Mouse (Mus musculus) urinary bladder, postnatal 36 days (tissue): Measurements from ENCODE around the gene Dffb.

Experiments used
- DNase-seq, 2 experiments: peaks; one replicate each; pipeline ENCODE4 v3.0.0; 2022; ENCODE audit warnings: low spot score in 2 of 2, mixed read lengths in 1 of 2

Gene Dffb

DNA sequence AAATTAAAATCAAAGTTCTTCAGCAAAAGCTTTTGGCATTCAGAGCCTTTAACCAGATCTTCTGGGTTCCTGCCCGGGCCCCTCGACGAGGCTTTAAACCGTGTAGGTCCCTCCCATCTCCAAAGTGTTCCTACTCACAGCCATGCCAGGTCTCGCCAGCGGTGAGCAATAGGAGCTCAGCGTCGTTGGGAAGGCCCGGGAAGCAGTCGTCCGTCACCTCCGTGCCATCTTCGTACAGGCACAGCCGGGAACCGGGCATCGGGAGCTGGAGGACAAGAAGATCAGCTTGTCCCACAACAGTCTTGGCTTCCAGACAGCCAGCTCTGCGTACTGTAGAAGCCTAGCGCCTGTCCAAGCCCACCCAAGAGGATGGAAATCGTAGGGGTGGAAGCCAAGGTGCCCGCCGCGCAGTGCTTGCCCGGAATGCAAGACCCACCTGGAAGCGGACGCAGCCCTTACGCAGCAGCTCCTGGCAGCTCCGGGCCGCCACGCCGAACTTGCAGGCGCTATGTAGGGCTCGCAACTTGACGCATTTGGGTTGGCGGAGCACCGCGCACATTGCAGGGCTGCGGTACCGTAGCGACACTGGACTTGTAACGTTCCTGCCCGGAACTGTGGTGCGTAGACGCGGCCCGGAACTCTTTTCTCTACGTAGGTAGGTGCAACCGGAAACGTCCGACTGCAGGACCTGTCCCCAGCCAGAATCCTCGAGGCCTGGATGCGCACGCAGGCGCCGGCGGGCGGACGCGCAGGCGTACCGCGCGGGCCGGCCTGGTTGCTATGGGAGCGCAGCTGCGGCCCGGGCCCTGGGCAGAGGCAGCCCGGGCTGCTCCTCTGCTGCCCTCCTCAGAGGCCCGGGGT, at the start of gene Dffb, which contains the start of gene Cep104:
Gene Dffb (minus strand): TSS at position 696 of the 861 bp plus-strand sequence.
Gene Cep104 (plus strand): TSS at position 764 of the 861 bp plus-strand sequence.
- peak; percentile 87 to 92 for DNase-seq

DNA sequence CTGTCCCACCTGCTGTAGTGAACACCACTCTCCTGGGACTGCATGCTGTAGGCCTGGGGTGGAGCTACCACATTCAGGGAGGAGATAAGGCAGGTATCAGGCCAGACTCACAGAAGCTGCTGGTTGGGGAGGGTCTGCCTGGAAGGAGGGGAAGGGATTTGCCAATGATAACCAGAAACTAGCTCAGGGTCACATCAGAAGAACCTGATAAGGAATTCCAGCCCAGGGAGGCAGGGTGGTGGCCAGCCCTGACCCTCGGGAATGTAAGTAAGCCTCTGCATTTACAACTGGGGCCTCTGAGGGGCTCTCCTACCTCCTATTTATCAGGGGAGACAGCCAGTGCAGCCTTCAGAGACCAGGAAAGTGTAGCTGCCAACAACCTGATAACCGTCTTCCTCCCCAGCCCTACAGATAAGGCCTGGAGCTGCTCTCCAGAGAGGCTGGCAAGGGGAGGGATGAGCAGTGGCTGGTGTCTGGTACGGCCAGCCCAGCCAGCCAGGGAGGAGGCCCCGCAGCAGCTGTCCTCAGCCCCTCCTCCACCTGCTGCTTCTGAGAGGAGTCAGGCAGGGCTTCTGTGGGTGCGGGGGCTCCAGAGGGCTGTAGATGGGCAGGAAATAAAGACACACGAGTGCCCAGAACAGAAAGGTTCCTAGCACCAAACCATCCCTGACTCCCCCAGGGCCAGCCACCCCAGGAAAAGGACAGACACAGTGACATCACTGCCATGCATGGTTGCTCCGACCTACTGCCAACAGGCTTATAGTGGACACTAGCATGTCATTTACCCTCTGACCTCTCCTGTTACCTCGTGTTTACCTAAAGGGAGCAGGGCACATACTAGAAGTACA, 49.1 kb upstream of the Dffb start:
- no peak for DNase-seq

- DNase-seq: no peak
Measured at GRCm38 (mm10) chr4:154022844-154023243, 47.9 kb upstream of the Dffb start.

DNA sequence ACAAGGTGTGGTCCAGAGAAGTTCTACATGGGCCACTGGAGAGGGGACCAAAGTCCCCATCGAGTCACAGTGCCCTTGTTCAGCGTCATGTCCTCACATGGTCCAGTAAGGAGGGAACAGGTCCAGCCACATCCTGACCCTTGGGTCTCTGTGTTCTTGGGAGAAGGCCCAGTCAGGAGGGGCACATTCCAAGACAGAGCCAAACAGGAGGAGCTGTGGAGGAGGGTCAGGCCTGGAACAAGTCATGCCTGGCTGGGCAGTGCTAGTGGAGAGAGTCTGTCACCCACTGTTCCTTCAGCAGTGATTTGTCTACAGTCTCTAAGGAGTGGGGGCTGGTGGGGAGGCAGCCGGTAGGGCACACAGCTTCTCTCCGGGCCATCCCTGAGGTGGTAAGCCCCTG, 47.5 kb upstream of the Dffb start:
- peak in 1 of 2 experiments; percentile 56 for DNase-seq

DNA sequence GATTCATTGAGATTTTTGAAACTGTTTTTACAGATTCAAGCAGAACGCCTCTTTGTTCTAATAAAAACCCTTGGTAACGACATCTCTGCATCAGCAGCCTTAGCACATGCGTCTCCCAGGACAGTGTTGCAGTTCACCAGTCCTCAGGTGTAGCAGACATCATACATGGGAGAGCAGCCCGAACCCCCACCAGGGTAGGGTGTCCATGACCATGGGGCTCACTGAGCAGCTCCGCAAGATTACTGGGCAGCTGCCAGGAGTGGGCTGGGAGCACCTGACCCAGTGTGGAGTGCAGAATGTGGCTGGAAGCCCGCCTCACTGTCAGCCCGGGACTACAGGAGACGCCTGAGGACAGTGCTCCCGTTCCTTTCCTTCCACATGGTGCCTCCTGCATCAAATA, 46.5 kb upstream of the Dffb start:
- DNase-seq: no peak

GRCm38 (mm10) chr4:154019571-154019970, 44.6 kb upstream of the Dffb start:
- DNase-seq: no peak

DNA sequence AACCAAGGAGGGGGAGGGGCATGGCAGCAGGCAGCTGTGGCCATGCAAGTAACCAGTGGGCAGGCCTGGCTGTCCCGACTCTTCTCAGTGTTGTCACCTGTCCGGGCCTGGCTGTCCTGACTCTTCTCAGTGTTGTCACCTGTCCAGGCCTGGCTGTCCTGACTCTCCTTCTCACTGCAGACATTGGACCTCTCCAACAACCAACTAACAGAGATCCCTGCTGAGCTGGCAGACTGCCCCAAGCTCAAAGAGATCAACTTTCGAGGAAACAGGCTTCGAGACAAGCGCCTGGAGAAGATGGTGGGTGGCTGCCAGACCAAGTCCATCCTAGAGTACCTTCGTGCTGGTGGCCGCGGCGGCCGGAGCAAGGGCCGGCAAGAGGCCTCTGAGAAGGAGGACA, 40.5 kb upstream of the Dffb start:
- no peak for DNase-seq

- no peak for DNase-seq
Measured at GRCm38 (mm10) chr4:154012132-154012882, 37.4 kb upstream of the Dffb start.

GRCm38 (mm10) chr4:154011646-154012089, 36.7 kb upstream of the Dffb start, which contains the start of gene Lrrc47:
TSS of gene Lrrc47 (plus strand) at chr4:154011731.
- DNase-seq: peak; percentile 67 to 82

DNA sequence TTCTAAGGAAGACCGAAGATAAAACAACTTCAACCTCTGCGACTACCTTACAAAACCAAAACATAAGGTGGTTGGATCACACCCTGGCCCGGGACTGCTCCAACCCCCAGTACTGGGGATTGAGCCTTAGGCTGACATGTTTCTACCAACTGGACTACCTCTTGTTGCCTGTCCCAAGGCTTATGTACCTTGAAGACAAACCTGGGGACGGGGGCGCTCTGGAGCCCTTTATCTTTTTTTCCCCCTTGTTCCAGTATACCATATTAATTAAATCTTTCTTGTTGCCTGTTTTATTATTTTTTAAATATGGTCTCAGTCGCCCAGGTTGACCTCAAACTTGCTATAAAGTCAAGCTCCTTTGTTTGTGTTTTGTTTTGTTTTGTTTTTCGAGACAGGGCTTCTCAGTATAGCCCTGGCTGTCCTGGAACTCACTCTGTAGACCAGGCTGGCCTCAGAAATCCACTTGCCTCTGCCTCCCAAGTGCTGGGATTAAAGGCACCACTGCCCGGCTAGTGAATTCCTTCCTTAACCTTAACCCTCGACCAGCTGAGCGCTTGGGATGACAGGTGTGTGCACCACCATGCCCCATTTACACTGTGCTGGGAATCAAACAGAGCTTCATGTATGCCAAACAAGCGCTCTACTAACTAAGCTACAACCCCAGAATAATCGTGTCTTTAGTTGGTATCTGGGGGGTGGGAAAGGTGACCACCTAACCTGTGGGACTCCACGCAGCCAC, 36.1 kb upstream of the Dffb start:
- no peak for DNase-seq

- no peak for DNase-seq
Measured at GRCm38 (mm10) chr4:154007759-154008158, 32.8 kb upstream of the Dffb start.

- DNase-seq: no peak
Measured at GRCm38 (mm10) chr4:154006264-154006663, 31.3 kb upstream of the Dffb start.

DNA sequence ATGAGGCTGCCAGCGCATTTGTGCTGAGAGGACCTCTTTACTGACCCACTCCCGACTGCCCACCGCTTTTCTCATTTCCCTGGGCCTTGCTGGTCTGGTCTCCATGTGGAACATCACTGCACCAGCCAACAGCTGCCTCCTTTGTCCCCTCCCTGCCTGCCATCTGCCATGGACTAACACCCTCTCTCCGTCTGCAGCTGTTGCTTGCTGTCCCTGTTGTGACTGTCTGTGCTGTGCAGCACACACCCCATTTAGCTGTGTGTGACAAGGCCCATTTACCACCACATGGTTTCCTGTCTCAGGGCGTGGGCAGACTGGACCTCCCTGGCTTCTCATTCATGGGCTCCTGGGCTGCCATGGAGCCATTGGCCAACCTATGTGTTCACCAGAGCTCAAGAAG, 30.6 kb upstream of the Dffb start:
- no peak for DNase-seq

DNA sequence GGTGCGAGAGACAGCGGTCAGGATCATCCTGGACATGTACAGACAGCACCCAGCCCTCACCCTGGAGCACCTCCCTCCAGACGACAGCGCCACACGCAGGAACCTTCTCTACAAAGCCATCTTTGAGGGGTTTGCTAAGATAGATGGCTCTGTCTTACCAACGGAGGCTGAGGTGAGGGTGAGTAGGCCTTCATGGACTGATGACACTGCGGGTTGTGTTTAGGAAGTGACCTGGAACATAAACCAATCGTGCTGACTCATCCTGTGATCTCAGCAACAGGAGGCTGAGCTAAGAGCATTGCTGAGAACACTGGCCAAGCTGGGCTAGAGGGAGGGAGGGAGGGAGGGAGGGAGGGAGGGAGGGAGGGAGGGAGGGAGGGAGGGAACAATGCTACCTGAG, 18.6 kb upstream of the Dffb start:
- no peak for DNase-seq

DNA sequence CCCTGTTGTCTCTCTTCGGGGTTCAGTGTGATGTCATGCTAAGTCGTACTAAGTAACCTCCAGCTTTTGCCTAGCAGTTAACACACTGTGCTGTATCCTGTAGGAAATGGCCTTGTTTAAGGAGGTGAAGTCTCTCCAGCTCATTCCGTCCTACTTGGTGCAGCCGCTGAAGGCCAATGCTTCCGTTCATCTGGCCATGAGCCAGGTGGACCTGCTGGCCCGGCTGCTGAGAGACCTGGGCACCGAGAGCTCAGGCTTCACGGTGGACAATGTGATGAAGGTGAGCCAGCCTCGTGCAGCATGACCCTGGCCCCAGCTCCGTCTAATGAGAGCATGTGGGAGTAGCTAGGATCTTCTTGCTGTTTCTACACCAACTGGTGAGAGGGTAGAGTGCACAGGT, 17.8 kb upstream of the Dffb start:
- no peak for DNase-seq

DNA sequence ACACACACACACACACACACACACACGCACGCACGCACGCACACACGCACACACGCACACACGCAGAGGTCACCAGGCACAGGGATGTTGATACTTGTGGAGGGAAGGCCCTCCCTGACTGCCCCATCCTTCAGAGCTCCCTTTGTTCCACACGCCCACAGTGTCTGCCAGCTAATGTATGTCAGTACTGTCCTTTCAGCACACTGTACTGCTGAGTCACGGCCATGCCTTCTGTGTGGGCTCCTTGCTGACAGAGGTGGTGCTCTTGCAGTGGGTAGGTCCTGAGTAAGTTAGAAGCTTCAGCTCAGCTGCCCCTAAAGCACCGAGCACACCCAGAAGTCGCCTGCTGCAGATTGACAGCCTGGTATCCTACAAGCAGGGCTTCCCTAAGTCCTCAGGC, 5.5 kb upstream of the Dffb start:
- no peak for DNase-seq

DNA sequence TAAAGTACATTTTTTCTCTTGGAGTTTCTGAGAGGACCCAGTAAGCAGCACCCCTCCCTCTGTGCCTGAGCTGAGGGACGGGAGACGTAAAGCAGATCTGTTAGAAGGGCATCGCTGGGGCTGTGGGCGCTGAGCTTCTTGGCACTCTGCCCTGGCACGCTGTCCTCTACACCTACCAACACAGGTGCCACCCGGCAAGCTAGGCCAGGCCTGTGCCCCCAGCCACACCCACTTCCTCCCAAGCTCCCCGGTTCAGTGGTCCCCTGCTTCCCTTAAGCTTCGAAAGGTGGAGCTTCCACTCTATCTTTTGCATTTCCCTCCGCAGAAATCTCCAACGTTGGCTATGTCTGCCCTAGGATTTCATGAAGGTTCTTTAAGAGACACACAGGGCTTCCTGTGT, 4.3 kb upstream of the Dffb start:
- no peak for DNase-seq

DNA sequence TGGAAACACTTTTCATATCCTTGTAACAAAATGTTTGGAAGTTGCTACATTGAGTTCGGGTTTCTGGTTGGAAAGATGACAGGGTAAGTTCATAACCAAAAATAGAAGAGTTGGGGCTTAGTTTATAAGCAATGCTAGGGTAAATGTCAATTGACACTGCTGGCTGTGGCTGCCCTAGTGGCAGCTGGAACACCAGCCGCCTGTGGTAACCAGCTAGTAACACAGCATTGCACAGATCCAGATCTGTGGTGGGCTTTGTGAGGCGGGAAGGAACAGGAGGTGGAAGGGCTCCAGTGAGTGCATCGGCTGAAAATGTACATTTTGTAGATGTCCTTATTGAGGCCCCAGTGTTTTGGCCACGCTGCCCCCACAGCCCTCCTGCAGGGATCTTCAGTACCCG, 842 bp upstream of the Dffb start:
- DNase-seq: no peak

DNA sequence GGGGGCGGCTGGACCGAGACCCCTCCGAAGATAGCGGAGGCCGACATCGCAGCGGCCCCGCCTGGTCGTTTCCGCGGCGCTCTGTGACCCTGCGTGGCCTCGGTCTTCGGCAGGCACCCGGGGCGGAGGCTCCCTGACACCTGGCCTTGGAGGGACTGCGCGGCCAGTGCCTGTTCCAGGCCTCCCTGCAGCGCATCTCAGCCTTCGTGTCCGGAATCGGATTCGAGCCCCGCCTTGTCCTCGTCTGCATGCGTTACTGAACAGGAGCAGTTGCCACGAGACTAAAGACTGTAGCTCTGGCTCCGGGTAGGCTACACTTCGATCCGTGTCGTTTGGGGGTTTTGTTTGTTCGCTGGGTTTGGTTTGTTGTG, 351 bp upstream of the Dffb start:
- no peak for DNase-seq

DNA sequence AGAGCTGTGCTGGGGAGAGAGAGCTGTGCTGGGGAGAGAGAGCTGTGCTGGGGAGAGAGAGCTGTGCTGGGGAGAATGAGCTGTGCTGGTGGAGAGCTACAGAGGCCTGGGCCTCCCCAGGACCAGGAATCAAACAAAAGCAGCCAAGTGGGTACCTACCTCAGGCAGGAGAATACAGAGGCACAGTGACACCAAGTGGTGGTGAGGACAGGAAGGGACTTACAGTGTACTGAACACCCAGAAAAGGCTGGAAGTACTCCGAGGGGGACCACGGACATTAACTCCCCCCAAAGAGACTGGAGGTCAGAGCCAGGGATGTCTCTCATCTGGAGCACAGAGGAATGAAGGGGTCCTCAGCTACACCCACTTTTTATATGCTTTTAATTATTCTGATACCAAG, 6.9 kb downstream of the Dffb start:
- no peak for DNase-seq

DNA sequence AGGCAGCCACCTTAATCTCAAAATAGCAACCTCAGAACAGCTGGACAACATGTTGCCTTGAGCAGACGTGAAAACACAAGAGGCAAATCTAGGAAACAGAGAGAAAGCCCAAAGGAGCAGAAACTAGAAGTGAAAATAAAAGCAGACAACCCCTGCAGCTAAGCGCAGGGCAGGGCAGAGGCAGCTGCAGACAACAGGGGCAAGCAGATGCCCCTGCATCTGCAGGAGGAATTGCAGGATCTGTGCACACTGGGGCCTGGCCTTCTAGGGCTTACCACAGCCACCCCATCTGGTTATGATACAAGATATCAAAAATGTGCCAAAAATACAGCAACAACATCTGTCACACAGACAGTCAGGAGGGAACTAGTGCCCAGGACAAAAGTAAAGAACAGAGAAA, 7.4 kb downstream of the Dffb start:
- no peak for DNase-seq
